Mouse (Mus musculus): Measurements from ENCODE around the gene Isg20. TPM values are rescaled to one million over a fixed set of nuclear protein-coding genes. Genes with fewer than 3 reads are reported as not detected.
A peak's percentile ranks its signal among the peaks of the same experiment; 100 is the strongest.

Gene Isg20
- total RNA-seq, 2 experiments from 2014 or later, result 8.6 to 9.5 TPM

GRCm38 (mm10) chr7:78903174-78903870, 9.9 kb upstream of the Isg20 start:
- intact Hi-C loops (cut with DNase I), result no loop called here
- no peak for DNase-seq

DNA sequence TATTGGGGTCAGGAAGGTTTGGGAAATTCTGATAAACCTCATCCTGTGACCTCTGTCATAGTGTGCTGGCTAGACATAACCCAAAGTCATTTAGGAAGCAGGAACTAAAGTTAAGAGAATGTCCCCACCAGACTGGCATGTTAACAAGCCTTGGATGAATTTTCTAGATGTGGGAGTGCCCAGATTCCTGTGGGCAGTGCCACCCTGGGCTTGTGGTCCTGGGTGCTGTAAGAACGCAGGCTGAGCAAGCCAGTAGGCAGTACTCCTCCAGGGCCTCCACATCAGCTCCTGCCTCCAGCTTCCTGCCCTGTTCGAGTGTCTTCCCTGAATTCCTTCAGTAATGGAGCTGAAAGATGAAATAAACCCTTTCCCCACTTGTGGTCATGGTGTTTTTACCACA, 9.0 kb upstream of the Isg20 start:
- intact Hi-C loops (cut with DNase I), result no loop called here
- no peak for DNase-seq

DNA sequence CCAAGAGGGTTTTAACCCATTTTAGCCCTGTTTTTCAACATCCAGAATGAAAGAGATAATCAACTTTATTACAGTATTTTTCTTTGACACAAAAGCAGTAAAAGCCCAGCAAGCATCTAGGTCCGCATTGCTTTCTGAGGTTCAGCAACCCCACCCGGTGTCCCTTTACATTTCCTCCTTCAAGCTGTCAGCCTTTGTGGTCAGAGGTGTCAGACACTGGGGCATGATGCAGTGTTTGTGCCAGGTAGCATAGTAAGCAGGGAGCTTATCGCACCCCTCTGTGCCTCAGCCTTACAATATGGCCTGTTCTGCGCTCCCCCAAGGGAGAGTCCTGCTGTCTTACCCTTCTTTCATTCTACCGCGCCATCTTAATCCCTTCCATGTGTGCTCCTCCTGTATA, 4.2 kb upstream of the Isg20 start:
- DNase-seq, result no peak
- intact Hi-C loops (cut with DNase I), result no loop called here

DNA sequence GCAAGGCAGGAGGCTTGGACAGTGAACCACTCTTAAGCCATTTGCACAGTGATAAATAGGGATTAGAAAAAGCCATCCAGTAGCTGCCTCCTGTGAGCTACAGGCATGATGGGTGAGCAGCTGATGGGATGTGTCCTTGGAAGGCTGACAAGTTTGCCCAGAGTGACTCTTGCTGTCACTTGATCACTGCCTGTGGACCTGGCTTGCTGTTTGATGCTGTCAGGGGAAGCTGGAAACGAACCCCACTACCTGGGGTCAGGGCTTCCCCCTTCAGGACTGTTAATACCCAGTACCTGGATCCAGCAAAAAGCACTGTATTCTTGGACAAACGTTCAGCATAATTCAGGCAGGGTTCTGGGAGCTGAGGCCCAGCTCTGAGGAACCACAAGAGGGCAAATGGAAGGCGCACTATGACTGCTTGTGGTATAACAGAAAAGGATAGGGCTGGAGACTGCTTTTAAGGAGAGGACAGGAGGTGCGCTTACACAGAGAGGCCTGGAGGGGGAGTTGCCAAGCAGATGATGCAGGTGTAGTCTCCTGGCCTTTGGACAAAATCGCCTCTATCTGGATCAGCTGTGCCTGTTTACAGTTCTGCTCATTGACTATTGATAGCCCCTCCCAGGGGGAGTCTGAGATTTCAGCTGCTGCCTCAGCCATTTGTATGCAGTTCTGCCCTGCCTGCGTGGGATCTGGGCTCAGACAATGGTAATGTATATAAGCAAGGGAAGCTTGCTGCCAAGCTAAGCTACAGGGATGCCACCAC, 2.7 kb upstream of the Isg20 start:
- intact Hi-C loops (cut with DNase I), result no loop called here
- DNase-seq, result no peak

GRCm38 (mm10) chr7:78911209-78911608, 2.0 kb upstream of the Isg20 start:
- intact Hi-C loops (cut with DNase I), result no loop called here
- no peak for DNase-seq

GRCm38 (mm10) chr7:78912253-78912973, 811 bp upstream of the Isg20 start:
- intact Hi-C loops (cut with DNase I), result no loop called here
- DNase-seq, result peak; percentile 18 to 23

DNA sequence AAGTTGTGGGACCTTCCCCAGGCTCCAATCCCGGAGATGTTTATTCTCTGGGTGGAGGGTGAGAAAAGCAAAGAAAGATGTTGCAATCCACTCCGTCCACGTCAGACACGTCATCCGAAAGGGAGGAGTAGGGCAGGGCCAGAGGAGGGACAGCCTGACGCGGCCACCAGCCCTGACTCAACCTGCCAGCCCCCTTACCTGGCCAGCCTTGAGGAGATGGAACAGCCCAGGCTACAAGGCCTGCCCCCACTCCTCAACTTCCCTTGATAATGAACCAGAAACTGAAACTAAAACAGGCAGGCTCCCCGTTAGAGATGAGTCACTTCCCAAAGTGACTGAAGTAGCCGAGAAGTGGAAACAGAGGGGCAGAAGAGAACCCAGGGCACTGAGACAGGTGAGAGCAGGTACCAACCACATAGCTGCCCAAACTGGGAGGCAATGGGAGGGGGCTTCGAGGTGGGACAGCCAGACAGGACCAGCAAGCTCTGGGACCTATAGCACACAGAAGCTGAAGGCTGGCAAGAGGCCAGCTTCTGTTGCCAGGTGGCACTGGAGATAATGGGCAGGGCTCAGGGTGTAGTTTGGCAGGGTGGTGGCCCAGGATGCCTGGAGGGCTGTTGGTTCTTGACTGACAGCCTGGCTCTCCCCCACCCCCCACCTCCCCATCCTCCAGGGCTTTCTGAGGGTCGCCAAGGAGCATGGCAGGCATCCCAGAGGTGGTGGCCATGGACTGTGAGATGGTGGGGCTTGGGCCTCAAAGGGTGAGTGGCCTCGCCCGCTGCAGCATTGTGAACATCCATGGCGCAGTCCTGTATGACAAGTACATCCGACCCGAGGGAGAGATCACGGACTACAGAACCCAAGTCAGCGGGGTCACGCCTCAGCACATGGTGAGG, 673 bp downstream of the Isg20 start:
- intact Hi-C loops (cut with DNase I), result no loop called here
- DNase-seq, result peak; percentile 72 to 75

DNA sequence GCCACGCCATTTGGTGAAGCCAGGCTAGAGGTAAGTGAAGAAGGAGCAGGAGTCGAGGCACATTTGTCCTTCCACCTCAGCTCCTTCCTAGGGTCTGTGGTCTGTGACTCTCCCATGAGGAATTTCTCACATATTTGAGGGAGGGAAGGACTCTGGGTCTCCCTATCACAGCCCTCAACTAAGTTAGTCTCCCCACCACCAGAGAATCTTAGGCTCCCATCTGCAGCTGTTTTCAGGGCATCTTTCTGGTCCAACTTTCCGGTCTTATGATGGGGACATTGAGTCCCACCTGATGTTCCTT, 1.3 kb downstream of the Isg20 start:
- no peak for DNase-seq
- intact Hi-C loops (cut with DNase I), result no loop called here

DNA sequence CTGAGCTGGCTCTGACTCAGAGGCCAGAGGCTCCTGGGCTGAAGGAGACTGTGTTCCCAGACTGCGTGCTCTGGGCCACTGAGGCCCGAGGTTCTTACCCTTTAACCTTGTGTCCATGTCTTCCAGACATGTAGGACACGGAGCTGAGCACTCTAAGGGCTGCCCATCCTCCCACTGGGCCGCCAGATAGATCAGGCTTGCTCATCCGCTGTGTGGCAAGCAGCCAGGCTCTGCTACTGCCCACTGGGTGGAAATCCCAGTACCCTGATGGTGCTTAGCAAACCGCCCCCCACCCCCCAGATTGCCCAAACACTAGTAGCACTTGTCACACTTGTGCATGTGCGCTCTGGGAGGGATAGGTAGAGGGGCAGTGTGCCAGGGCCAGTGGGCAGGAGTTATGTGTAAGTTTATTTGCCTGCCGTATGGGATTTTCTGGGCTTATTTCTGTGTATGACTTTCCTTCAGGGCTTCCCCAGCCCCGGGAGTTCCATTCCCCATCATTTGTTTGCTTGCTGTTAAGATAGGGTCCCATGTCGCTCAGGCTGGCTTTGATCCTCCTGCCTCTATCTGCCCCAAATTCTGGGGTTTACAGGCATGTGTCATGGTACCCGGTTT, 1.8 kb downstream of the Isg20 start:
- intact Hi-C loops (cut with DNase I), result no loop called here
- DNase-seq, result no peak

DNA sequence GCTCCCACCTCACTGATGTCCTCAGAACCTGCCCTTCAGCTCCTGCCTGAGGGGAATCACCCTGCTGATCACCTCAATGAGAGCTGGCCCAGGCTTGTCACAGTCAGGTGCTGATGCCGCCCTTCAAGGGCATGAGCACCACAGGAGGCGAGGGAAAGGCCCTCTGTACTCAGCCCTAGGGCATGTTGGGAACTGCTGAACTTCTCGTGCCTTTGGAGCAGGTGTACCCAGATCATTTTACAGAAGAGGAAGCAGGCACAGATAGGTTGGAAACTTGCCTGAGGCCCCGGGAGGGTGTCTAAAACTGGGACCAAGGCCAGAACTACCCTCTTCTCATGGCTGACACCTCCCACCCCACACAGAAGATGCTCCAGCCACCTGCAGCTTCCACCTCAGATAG, 5.5 kb downstream of the Isg20 start:
- intact Hi-C loops (cut with DNase I), result no loop called here
- DNase-seq, result no peak

DNA sequence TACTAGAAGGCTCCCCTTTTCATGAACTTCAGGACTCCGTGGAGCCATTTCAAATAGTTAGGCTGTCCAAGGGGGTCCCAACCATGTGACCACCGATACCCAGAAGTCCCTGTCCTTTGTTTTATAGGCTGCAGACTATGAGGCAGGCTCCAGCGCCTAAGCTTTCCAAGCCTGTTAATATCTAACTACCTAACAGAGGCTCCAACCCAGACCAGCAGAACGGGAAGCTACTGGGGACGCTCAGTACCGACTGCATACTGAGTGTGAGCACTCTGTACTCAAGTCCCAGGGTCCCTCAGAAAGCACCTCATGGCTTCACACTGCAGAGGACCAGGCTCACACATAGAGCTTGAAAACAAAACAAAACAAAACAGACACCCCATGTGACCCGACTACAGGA, 9.3 kb downstream of the Isg20 start:
- intact Hi-C loops (cut with DNase I), result no loop called here

DNA sequence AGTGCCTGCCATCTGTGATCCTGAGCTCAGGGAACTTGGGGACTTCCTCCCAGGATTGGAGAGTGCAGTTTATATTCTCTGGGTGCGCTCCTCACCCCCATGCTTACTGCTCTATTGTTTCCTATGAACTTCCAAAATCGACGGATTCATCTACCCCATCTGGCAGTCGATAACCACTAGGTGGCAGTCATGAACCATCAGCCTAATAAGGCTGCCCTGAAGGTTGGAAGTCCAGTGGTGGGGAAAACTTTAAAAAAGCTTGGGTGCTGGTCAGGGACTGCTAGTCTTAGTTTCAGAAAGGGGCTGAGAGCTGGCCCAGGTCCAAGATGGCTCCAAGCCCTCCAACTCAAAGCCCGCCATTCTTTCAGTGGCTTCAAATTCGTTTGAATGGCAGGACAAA, 11.1 kb downstream of the Isg20 start:
- intact Hi-C loops (cut with DNase I), result loop anchor here (1.0 to 2.0 kb wide), 3 partner anchors 156 to 315 kb away; no protein-coding TSS in a partner anchor
- peak; percentile 64 to 73 for DNase-seq

More for the DNA sequence above, 9.3 kb downstream of the Isg20 start:
- no peak for DNase-seq

DNA sequence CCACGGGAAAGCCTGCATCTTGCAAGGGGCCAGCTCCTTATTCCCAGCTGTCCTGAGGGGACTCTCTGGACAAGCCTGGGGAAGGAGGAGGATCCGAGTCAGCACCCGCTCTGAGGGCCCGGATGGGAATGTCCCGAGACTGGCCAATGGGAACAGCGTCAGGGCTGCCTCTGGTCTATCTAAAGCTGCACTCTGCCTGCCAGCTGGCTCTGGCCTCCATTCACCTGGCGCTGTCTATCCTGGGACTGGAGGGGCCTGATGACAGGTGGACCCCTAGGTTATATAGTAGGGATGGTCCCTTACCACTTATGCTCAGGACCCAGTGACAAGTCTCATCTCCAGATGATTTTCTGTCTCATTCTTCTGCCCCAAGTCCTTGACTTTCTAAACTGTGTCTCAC, 11.6 kb downstream of the Isg20 start:
- intact Hi-C loops (cut with DNase I), result loop anchor here (1.0 to 5.0 kb wide), 4 partner anchors 156 to 428 kb away; no protein-coding TSS in a partner anchor
- DNase-seq, result no peak

GRCm38 (mm10) chr7:78925680-78926079, 12.5 kb downstream of the Isg20 start:
- no peak for DNase-seq
- intact Hi-C loops (cut with DNase I), result loop anchor here (2.0 to 5.0 kb wide), 3 partner anchors 303 to 427 kb away; no protein-coding TSS in a partner anchor

GRCm38 (mm10) chr7:78926156-78926555, 12.9 kb downstream of the Isg20 start:
- DNase-seq, result no peak
- intact Hi-C loops (cut with DNase I), result loop anchor here (5.0 kb wide), 1 partner anchor 426 kb away; no protein-coding TSS in a partner anchor

GRCm38 (mm10) chr7:78927266-78927665, 14.0 kb downstream of the Isg20 start:
- intact Hi-C loops (cut with DNase I), result loop anchor here (5.0 kb wide), 1 partner anchor 425 kb away; no protein-coding TSS in a partner anchor

DNA sequence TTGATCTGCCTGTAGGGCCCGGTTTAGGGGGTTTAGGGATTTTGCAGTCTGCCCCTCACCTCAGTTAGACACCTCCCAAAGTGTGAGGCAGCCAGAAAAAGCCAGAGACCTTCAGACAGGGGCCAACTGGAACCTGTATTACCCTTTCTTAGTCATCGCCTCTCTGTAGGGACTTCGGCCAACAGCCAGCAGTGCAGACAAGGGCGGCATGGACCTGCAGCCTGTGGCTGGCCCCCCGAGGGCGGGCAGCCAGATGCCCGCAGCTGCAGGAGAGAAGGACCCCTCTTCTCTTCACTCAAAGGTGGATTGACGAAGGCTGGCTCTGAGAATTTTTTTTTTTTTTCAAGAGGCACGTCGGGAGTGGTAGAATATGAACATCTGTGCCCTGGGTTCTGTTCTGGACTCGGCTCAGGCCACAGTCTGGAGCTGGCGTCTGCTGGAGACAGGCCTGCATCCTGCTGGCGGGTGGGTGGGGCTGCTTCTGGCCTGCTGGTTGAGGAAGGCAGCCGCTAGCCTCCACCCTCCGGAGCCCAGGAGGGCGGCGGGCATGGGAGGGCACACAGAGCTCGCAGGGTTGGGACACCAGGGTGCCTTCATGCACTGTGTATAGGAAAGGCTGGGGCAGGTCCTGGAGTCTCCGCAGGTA, 25.9 kb downstream of the Isg20 start:
- intact Hi-C loops (cut with DNase I), result no loop called here
- no peak for DNase-seq

More at GRCm38 (mm10) chr7:78927266-78927665, 14.0 kb downstream of the Isg20 start:
- no peak for DNase-seq

- intact Hi-C loops (cut with DNase I), result no loop called here
These were observed 27.7 kb downstream of the Isg20 start for GRCm38 (mm10) chr7:78940971-78941370.

DNA sequence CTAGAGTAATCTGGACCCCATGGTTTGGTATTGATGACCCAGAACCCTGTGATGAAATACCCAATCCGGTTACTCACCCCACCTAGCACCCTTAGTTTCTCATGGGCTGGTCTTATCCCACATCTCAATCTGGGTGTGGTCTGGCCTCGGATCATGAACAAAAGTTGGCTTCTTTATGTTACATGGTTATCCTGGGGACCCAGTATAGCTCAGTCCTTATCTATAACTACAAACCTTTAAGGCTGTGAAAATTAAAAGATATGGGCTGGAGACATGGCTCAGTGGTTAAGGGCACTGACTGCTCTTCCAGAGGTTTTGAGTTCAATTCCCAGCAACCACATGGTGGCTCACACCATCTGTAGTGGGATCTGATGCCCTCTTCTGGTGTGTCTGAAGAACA, 29.3 kb downstream of the Isg20 start:
- intact Hi-C loops (cut with DNase I), result no loop called here
- DNase-seq, result no peak

More at GRCm38 (mm10) chr7:78940971-78941370, 27.7 kb downstream of the Isg20 start:
- no peak for DNase-seq

Data from heart, postnatal 36 days (tissue).